In the genomic region with DNA sequence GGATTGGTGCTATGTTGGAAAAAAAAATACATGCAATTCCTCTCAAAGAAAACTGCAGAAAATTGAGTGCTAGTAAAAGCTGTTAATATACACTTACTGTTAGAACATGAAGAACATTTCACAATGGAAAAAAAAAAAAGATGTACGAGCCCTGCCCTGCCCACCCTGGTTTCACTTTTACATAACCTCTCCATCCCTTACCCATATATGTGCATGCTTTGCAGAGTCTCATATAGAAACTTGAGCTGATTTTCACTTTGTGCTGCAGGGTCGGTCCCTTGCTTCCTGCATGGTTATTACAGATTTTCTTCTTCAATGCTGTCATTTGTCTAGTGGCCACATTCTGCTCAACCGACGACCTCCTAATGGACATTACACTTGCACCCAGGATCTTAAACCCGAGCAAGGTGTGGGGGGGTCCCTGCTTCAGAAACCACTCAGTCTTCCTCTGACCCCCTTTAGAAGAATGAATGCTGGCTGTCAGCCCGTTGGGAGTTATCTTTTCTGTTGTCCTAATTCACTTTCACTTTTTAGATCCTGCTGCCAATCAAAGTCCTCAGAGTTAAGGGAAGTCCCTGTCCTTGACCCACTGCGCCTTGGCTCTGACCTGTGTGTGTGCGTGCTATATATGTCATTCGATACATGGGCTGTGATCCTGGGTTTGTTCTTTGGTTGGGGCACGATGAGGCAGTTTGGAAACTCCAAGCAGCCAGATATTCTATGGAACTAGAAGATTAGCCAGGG, we compare ENCODE assay signal across 9 mouse cellular contexts. TPM values are rescaled to one million over a fixed set of nuclear protein-coding genes. Genes with fewer than 3 reads are reported as not detected.
DNase-seq lines count a peak whose midpoint lies in the region; ATAC-seq and TF ChIP-seq lines count a peak whose summit lies in the region.
"Had no signal": no experiment of that assay in that cellular context is flagged by ENCODE, and none has a peak within 500 bp of the region (broad histone marks: within the 10 kb centered on the region; RNA-seq: fewer than 3 reads in every experiment).

No protein-coding gene starts in this region.

- intact Hi-C loops in heart, postnatal 36 days (cut with DNase I) = no loop called here

- 0 out of 2 replicates have a peak overlapping the region, but pooled peaks have one; percentile 5 for H3K4me3 ChIP-seq in heart, embryonic 13.5 days
- no peak overlapping the region for H3K4me3 ChIP-seq in cerebellum, adult 2 months (replicated peaks; ENCODE audit: insufficient read depth, low read depth, low read length)

- H3K9me3 ChIP-seq in heart, embryonic 13.5 days = no peaks in the 10 kb centered on the region

- peak overlapping the region; percentile 51 for H3K4me2 ChIP-seq in heart, embryonic 13.5 days

- no peak for TF ChIP-seq CTCF in cerebellum, adult 2 months (IDR thresholded peaks at IDR 0.05; ENCODE audit: borderline replicate concordance, insufficient read depth, low read depth, low read length)

- DNase-seq in heart, postnatal 36 days = no peak
- peak; percentile 83 for DNase-seq in A20 (ENCODE audit: low read depth, low spot score)
- no peak for DNase-seq in cerebellum, adult 2 months
- no peak for DNase-seq in kidney, postnatal 10 days
- DNase-seq in layer of hippocampus, adult 18-20 months (ENCODE audit: low spot score in 2 of 2) = no peak
- DNase-seq: adrenal gland, postnatal 25 days had no signal

- H3K27ac ChIP-seq in heart, embryonic 13.5 days (replicated peaks) = peak overlapping the region; percentile 58
- H3K27ac ChIP-seq in cerebellum, adult 2 months (ENCODE audit: insufficient read depth, low read length) = no peak overlapping the region

- 56% methylated on average over 10 of the region's 10 CpGs for WGBS in heart, embryonic 13.5 days
- WGBS in cerebellum, adult 2 months = 86% methylated on average over 10 of the region's 10 CpGs

- peak overlapping the region; percentile 38; the same call in 1 of the 2 replicates for H3K9ac ChIP-seq in heart, embryonic 13.5 days

- no peak for ATAC-seq in heart, embryonic 13.5 days (ENCODE audit: extremely low read depth, insufficient number of reproducible peaks, low FRiP score, low TSS enrichment)
- peak; percentile 68 for ATAC-seq in common myeloid progenitor, adult 5-6 weeks (replicated peaks; ENCODE audit: low read depth, poor library complexity, severe bottlenecking)
- ATAC-seq in megakaryocyte, adult 5-6 weeks (ENCODE audit: poor library complexity, severe bottlenecking) = peak; percentile 81

- peaks cover 65% of the 10 kb centered on the region for H3K4me1 ChIP-seq in heart, embryonic 13.5 days
- peaks cover 7% of the 10 kb centered on the region; the same call in 1 of the 2 replicates for H3K4me1 ChIP-seq in cerebellum, adult 2 months (ENCODE audit: control insufficient read depth, insufficient read depth, low read length)

- no peak for TF ChIP-seq POLR2A in cerebellum, adult 2 months (IDR thresholded peaks at IDR 0.05; ENCODE audit: borderline replicate concordance, insufficient read depth, low read length)

- H3K36me3 ChIP-seq in heart, embryonic 13.5 days = peaks cover 5% of the 10 kb centered on the region

- H3K27me3 ChIP-seq in heart, embryonic 13.5 days (replicated peaks) = no peaks in the 10 kb centered on the region
- no peaks in the 10 kb centered on the region for H3K27me3 ChIP-seq in cerebellum, adult 2 months (ENCODE audit: control insufficient read depth, insufficient read depth, low read length)

RNA-seq across cellular contexts. Expression of gene 1700056E22Rik, which starts 14.7 kb away (rescaled TPM):
- 2.4 TPM in 2 replicates for polyA plus RNA-seq in heart, embryonic 13.5 days (2015; fragmentation: Nextera tagmentation; extraction: Ambion mirVana)
- 1 to 10 TPM; 1.0 to 1.2 TPM for total RNA-seq in heart, postnatal 36 days (2021)
- 0.09 and 1.4 TPM in 2 replicates for total RNA-seq in common myeloid progenitor, adult 5-6 weeks (2017)
- 0.98 and 2.9 TPM in 2 replicates for total RNA-seq in megakaryocyte, adult 5-6 weeks (2015)
- 3.0 and 4.6 TPM in 2 replicates for total RNA-seq in megakaryocyte, adult 5-6 weeks (2017)
- 0.51 and 0.71 TPM in 2 replicates for polyA plus RNA-seq in cerebellum, adult 2 months (2012; rRNA removed)
- total RNA-seq in layer of hippocampus, adult 18-20 months (2021) = not detected

RNA-seq across cellular contexts. Expression of gene Dusp10, which starts 35.7 kb away (rescaled TPM):
- polyA plus RNA-seq in heart, embryonic 13.5 days (2015; fragmentation: Nextera tagmentation; extraction: Ambion mirVana) = 12.1 and 13.2 TPM in 2 replicates
- total RNA-seq in heart, postnatal 36 days (2021) = 1 to 10 TPM; 4.6 to 9.2 TPM
- 2.5 and 3.6 TPM in 2 replicates for total RNA-seq in common myeloid progenitor, adult 5-6 weeks (2017)
- total RNA-seq in megakaryocyte, adult 5-6 weeks (2015) = 5.3 and 7.5 TPM in 2 replicates
- total RNA-seq in megakaryocyte, adult 5-6 weeks (2017) = 4.3 and 7.4 TPM in 2 replicates
- polyA plus RNA-seq in cerebellum, adult 2 months (2012; rRNA removed) = 28.7 and 32.8 TPM in 2 replicates
- total RNA-seq in layer of hippocampus, adult 18-20 months (2021) = 1 to 10 TPM; 4.6 to 5.2 TPM
